Mouse (Mus musculus) liver (tissue): ENCODE measurements around the gene Apol7a.

Experiments used
- DNase-seq: peaks from one replicate; pipeline ENCODE4 v3.0.0-alpha.2; 2020; ENCODE audit warnings: mixed read lengths

The Apol7a gene

DNA sequence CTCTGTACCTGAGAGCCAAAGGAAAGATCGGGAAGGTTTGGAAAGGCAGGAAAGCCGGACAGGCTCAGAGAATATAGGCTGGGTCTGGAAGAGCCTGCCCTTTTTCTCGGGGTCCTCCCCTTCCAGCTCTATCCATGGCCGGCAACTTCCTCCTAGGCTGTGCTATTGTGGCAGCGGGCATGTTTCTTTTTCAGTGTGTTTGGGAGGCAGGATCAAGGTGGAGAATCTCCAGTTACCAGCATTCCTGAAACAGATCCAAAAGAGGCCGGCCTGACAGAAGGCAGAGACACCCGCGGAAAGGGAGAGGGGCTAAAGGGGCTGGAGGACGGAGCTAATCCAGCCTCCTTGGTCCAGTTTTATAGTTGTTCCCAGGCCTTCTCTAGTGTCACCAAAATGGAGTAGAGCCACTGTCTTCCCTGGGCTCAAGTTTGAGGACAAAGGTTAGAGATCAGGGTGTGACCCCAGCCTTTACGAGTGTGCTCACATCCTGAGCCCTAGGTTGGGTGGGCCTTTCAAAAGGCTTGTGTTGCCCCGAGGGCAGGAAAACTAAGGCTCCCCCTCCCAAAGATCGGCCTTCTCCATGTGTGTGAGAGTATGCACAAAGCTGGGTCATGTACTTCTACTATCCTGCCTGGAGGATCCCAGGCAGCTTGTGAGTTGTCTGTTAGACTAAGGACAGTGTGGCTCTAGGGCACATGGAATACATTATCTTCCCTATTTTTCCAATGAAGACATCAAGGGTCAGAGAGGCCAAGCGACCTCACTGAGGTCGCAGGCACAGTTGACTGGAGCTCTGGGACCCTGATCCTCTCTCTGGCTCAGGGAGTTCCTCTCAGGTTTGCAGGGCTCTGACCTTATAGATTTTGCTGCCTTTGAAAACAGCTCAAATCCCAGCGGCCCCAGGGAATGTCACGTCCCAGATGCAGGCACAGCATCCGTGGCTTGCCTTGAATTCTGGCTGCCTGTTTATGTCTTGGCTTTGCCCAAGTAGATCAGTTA lies 54.5 kb downstream of the Apol7a start:
- no peak for DNase-seq

GRCm38 (mm10) chr15:77343527-77344091 lies 55.3 kb downstream of the Apol7a start:
- DNase-seq, result peak; percentile 70

DNA sequence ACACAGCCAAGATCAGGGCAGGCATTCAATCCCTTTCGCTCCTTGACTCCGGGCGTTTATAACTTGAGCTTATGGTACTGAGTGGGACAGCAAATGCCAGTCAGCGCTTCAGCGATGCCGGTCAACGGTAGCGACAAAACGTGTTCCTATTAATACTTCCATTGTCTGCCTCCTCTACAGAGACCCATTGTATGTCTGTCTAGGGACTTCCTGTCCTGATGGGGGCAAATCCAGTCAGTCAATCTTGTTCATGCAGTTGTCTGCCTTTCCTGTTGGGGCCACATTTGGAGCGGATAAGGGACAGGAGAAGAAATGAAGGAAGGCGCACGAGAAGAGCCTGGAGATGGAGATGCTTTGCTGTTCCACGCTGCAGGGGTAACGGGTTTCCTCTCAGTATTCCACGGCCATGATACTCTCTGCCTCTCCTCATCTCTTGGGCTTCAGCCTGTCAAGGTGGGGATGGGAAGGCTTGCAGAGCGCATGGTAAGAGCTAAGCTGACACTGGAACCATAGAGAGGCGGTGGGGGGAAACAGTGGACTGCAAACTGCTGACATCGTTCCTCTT lies 55.9 kb downstream of the Apol7a start:
- DNase-seq, result no peak

- no peak for DNase-seq
Observed at GRCm38 (mm10) chr15:77342005-77342404, 56.9 kb downstream of the Apol7a start.

- DNase-seq, result no peak
Observed at GRCm38 (mm10) chr15:77340581-77340980, 58.3 kb downstream of the Apol7a start.

GRCm38 (mm10) chr15:77338924-77339429 lies 59.9 kb downstream of the Apol7a start:
- no peak for DNase-seq

DNA sequence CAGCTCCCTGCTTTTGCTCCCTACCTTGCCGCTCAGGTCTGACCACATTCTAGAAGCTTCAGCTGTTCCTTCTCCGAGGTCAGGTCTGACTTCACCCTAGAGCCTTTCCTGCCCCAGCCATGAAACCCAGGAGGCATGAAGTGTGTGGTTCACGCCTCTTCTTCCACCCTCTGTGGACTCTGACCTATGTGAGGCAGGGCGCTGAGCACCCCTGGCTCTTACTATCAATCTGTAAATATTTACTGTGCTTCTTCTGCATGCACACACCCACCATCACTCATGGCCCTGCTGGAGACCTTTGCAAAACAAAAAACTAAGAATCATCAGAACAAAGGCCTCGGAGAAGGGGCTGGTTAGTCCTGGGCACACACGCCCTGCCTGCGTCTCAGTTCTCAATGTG lies 60.5 kb downstream of the Apol7a start:
- no peak for DNase-seq
